Mouse (Mus musculus) ES-E14 (cell line): ENCODE results near the gene Appl1.

Experiments
- CHD2 ChIP-seq: IDR thresholded peaks from 2 replicates; pipeline ENCODE4 v1.6.1; 2014; ENCODE audit warnings: mild to moderate bottlenecking, low read depth, low read length, inconsistent platforms
- HCFC1 ChIP-seq: IDR thresholded peaks from 2 replicates; pipeline ENCODE4 v1.6.1; 2012; ENCODE audit warnings: low read length, inconsistent platforms, borderline replicate concordance; ENCODE audit not compliant: insufficient read depth
- MAFK ChIP-seq: IDR thresholded peaks from 2 replicates; pipeline ENCODE4 v1.6.1; 2014; ENCODE audit warnings: mild to moderate bottlenecking, low read depth, low read length, inconsistent platforms; ENCODE audit not compliant: insufficient read depth
- ZC3H11A ChIP-seq: IDR thresholded peaks from 2 replicates; pipeline ENCODE4 v1.6.1; 2012; ENCODE audit warnings: low read depth, mild to moderate bottlenecking, inconsistent platforms, low read length, borderline replicate concordance
- ZNF384 ChIP-seq: IDR thresholded peaks from 2 replicates; pipeline ENCODE4 v1.6.1; 2012; ENCODE audit warnings: low read depth, low read length, inconsistent platforms

- TF ChIP-seq MAFK, result no peak
- no peak for TF ChIP-seq ZNF384
- no peak for TF ChIP-seq CHD2
- no peak for TF ChIP-seq ZC3H11A
- no peak for TF ChIP-seq HCFC1
These were observed 59.8 kb downstream of the Appl1 start for GRCm38 (mm10) chr14:26911201-26911600.
